Mouse (Mus musculus) hindbrain, embryonic 12.5 days (tissue): ENCODE results near the gene Olfr372. TPM values are rescaled to one million over a fixed set of nuclear protein-coding genes. Genes with fewer than 3 reads are reported as not detected.
"Not testable (repeated sequence)": the region's sequence is repeated elsewhere in the genome, so short reads cannot be mapped to it uniquely, and the experiment has no call there.

Source experiments
- ATAC-seq: fragments of 200-750 bp; cut with Nextera tagmentation; 2 replicates; pipeline ENCODE4 v1.8.0; 2017; ENCODE audit warnings: moderate TSS enrichment; ENCODE audit not compliant: low FRiP score
- H3K27ac ChIP-seq: fragments of 300-500 bp; sonication (generic); 2 replicates; pipeline ENCODE4 v1.5.1; 2016; ENCODE audit warnings: mild to moderate bottlenecking
- H3K27me3 ChIP-seq: fragments of 300-500 bp; sonication (generic); 2 replicates; pipeline ENCODE4 v1.6.1; 2016; ENCODE audit warnings: mild to moderate bottlenecking
- H3K36me3 ChIP-seq: fragments of 300-500 bp; sonication (generic); 2 replicates; pipeline ENCODE4 v1.6.1; 2016; ENCODE audit warnings: mild to moderate bottlenecking
- H3K4me1 ChIP-seq: fragments of 300-500 bp; sonication (generic); 2 replicates; pipeline ENCODE4 v1.6.1; 2016
- H3K4me2 ChIP-seq: fragments of 300-500 bp; sonication (generic); replicated peaks from 2 replicates; pipeline ENCODE4 v1.6.1; 2016; ENCODE audit warnings: mild to moderate bottlenecking
- H3K4me3 ChIP-seq: fragments of 300-500 bp; sonication (generic); 2 replicates; pipeline ENCODE4 v1.5.1; 2016; ENCODE audit warnings: mild to moderate bottlenecking
- H3K9ac ChIP-seq: fragments of 300-500 bp; sonication (generic); 2 replicates; pipeline ENCODE4 v1.6.1; 2016; ENCODE audit warnings: mild to moderate bottlenecking, moderate library complexity
- H3K9me3 ChIP-seq: fragments of 300-500 bp; sonication (generic); replicated peaks from 2 replicates; pipeline ENCODE4 v1.6.1; 2016; ENCODE audit warnings: mild to moderate bottlenecking
- WGBS: fragments of 180-500 bp; shearing (Covaris S2); methylation state at CpG from one replicate; pipeline ENCODE4 v1.1.7; 2016; 5-methylcytosine and 5-hydroxymethylcytosine counted together
- polyA plus RNA-seq: library from polyadenylated mRNA; unstranded; fragments of >200 nt; fragmentation: Nextera tagmentation; extraction: Ambion mirVana; gene quantifications from 2 replicates; pipeline ENCODE4 v1.2.1, GENCODE M21; 2016

Olfr372 gene
- polyA plus RNA-seq, result not detected in 2 replicates

DNA sequence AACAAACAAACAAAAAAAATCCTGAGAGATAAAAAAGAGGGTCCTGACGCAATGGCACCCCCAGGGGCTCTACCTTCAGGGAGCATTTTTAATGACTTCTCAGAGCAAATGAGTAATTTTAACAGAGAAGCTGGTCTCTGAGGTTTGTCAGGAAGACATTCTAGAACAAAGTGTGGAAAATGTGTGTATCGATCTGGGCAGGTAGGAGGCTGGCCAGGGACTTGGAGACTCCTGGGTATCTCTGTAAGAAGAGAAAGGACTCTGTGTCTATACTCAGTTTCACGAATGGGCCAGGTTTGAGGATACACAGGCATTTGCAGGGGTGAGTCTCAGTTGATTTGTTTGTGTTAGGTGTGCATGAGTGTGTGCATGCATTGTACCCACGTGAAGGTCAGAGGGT lies at the start of gene Olfr372:
Olfr372 (plus strand) TSS at position 301 of the 400 bp plus-strand sequence.
- 81% methylated on average over 4 of the region's 4 CpGs for WGBS
- H3K4me2 ChIP-seq, H3K9me3 ChIP-seq, H3K27ac ChIP-seq, H3K4me1 ChIP-seq, ATAC-seq, H3K36me3 ChIP-seq, H3K9ac ChIP-seq, H3K27me3 ChIP-seq, H3K4me3 ChIP-seq: not testable (repeated sequence)

DNA sequence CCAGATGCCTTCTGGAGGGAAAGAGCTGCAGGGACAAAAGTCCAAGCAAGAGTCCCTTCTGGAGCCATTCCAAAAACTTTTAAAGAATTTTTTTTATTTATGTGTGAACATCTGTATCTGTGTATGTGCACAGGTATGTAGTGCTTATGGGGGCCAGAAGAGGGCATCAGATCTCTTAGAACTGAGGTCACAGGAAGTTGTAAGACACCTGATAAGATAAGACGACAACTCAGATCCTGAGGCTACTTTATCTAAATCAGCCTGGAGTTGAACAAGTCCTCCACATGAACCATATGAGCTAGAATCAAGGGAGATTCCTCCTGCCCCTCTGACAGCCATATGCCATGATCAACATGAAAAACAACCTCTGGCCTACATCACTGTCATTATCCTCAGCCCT lies 41.6 kb upstream of the Olfr372 start:
- no peaks in the 10 kb centered on the region for H3K27me3 ChIP-seq
- H3K36me3 ChIP-seq, result no peaks in the 10 kb centered on the region
- H3K9ac ChIP-seq, result no peak overlapping the region
- H3K4me1 ChIP-seq, result no peaks in the 10 kb centered on the region
- no peaks in the 10 kb centered on the region for H3K9me3 ChIP-seq
- no peak overlapping the region for H3K4me3 ChIP-seq
- WGBS, result 83% methylated on average over 1 of the region's 1 CpGs
- no peak for ATAC-seq
- no peak overlapping the region for H3K27ac ChIP-seq
- no peak overlapping the region for H3K4me2 ChIP-seq

GRCm38 (mm10) chr8:72000223-72000622 lies 40.8 kb upstream of the Olfr372 start:
- Histone ChIP-seq H3K4me3 (no peak overlapping the region), H3K36me3 (no peaks in the 10 kb centered on the region), H3K9ac (no peak overlapping the region), H3K4me2 (no peak overlapping the region), H3K9me3 (peaks cover 5% of the 10 kb centered on the region; the same call in 1 of the 2 replicates), H3K27me3 (no peaks in the 10 kb centered on the region), H3K4me1 (no peaks in the 10 kb centered on the region), H3K27ac (no peak overlapping the region)
- no peak for ATAC-seq
- WGBS, result 66% methylated on average over 3 of the region's 3 CpGs

DNA sequence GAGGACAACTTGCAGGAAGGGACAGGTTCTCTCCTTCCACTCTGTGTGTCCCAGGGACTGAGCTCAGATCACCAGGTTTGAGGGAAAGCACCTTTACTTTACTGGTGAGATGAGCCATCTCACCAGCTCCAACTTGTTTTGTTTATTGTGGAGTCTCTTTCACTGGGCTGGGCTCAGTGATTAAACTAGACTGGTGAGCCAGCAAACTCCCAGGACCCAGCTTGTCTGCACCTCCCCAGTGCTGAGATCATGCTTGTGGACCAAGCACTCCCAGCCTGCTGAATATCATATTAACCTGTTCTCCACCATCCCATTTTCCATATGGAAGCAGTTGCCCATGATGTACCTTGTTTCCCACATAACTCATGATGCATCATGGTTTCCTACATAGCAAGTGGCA lies 38.1 kb upstream of the Olfr372 start:
- no peaks in the 10 kb centered on the region for H3K27me3 ChIP-seq
- H3K4me3 ChIP-seq, result no peak overlapping the region
- peaks cover 5% of the 10 kb centered on the region; the same call in 1 of the 2 replicates for H3K9me3 ChIP-seq
- H3K4me1 ChIP-seq, result no peaks in the 10 kb centered on the region
- H3K4me2 ChIP-seq, result no peak overlapping the region
- H3K36me3 ChIP-seq, result no peaks in the 10 kb centered on the region
- ATAC-seq, result no peak
- no peak overlapping the region for H3K27ac ChIP-seq
- H3K9ac ChIP-seq, result no peak overlapping the region

GRCm38 (mm10) chr8:72005912-72006311 lies 35.1 kb upstream of the Olfr372 start:
- Histone ChIP-seq H3K36me3 (no peaks in the 10 kb centered on the region), H3K27me3 (no peaks in the 10 kb centered on the region), H3K4me1 (no peaks in the 10 kb centered on the region), H3K4me2 (no peak overlapping the region), H3K27ac (no peak overlapping the region), H3K4me3 (no peak overlapping the region), H3K9me3 (peaks cover 5% of the 10 kb centered on the region; the same call in 1 of the 2 replicates), H3K9ac (no peak overlapping the region)
- ATAC-seq, result no peak
- WGBS, result 85% methylated on average over 3 of the region's 3 CpGs

- H3K9me3 ChIP-seq, result peaks cover 5% of the 10 kb centered on the region; the same call in 1 of the 2 replicates
- 77% methylated on average over 1 of the region's 1 CpGs for WGBS
- no peak overlapping the region for H3K9ac ChIP-seq
- no peak overlapping the region for H3K4me3 ChIP-seq
- no peak overlapping the region for H3K4me2 ChIP-seq
- no peak overlapping the region for H3K27ac ChIP-seq
- no peaks in the 10 kb centered on the region for H3K4me1 ChIP-seq
- ATAC-seq, result no peak
- H3K27me3 ChIP-seq, result no peaks in the 10 kb centered on the region
- H3K36me3 ChIP-seq, result no peaks in the 10 kb centered on the region
Measured at GRCm38 (mm10) chr8:72006763-72007162, 34.3 kb upstream of the Olfr372 start.

- no peaks in the 10 kb centered on the region for H3K27me3 ChIP-seq
- H3K36me3 ChIP-seq, result no peaks in the 10 kb centered on the region
- H3K9ac ChIP-seq, result no peak overlapping the region
- 73% methylated on average over 3 of the region's 3 CpGs for WGBS
- ATAC-seq, result no peak
- H3K4me2 ChIP-seq, result no peak overlapping the region
- peaks cover 5% of the 10 kb centered on the region; the same call in 1 of the 2 replicates for H3K9me3 ChIP-seq
- no peak overlapping the region for H3K4me3 ChIP-seq
- H3K27ac ChIP-seq, result no peak overlapping the region
- no peaks in the 10 kb centered on the region for H3K4me1 ChIP-seq
Measured at GRCm38 (mm10) chr8:72008134-72008641, 32.8 kb upstream of the Olfr372 start.

DNA sequence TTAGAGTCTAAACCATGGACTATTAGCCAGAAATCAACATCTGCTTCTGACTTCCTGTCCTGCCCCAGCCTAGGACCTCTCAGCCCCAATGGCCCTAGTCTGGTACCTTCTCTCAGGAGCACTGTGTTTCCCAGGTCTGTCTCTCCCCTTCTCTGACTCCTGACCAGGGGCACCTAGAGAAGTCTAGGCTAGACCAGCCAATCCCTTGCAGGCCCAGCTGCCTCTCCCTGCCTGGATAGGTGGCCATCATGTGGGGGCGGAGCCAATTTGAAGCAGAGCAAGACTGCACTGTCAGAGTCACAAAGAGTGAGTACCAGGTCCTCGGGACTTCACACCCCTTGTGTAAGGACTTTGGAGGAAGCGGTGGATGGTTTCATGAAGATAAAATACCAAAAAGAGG lies 31.5 kb upstream of the Olfr372 start, which contains the start of gene Cyp4f18:
Cyp4f18 (minus strand) TSS at position 154 of the 400 bp plus-strand sequence.
- no peak for ATAC-seq
- no peak within 1 kb of the TSS for H3K9ac ChIP-seq
- no peaks in the 10 kb centered on the region for H3K36me3 ChIP-seq
- H3K27ac ChIP-seq, result no peak within 1 kb of the TSS
- 70% methylated on average over 3 of the region's 3 CpGs for WGBS
- H3K4me1 ChIP-seq, result no peaks in the 10 kb centered on the region
- H3K4me2 ChIP-seq, result no peak within 1 kb of the TSS
- H3K27me3 ChIP-seq, result no peaks in the 10 kb centered on the region
- H3K9me3 ChIP-seq, result peaks cover 5% of the 10 kb centered on the region; the same call in 1 of the 2 replicates
- H3K4me3 ChIP-seq, result no peak within 1 kb of the TSS

GRCm38 (mm10) chr8:72013506-72014228 lies 27.4 kb upstream of the Olfr372 start:
- H3K4me1 ChIP-seq, H3K27me3 ChIP-seq, ATAC-seq, H3K9ac ChIP-seq, H3K4me2 ChIP-seq, H3K4me3 ChIP-seq, H3K27ac ChIP-seq, H3K36me3 ChIP-seq, H3K9me3 ChIP-seq: not testable (repeated sequence)
- WGBS, result 73% methylated on average over 6 of the region's 6 CpGs

DNA sequence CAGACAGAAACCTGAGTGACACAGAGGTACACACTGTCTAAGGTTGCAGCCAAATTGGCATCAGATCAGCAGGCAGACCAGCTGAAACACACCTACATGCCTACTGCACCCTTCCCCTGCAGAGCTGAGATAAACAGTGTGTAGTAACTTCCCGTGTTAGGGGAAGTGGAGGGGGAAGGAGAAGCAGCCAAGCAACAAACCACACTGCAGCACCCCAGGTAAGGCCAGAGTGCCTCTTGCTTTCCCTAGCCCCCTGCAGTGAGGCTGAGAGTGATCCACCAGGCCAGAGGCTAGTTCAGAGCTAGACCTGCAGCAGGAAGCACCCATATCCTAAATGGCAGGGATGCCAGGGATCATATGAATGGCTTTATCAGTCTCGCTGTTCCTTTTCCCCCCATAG lies 23.7 kb upstream of the Olfr372 start:
- not testable (repeated sequence) for H3K27ac ChIP-seq, H3K4me2 ChIP-seq, H3K4me3 ChIP-seq, H3K4me1 ChIP-seq, H3K9ac ChIP-seq, H3K27me3 ChIP-seq, H3K36me3 ChIP-seq, H3K9me3 ChIP-seq, ATAC-seq
- WGBS, result 77% methylated on average over 2 of the region's 2 CpGs

- H3K27me3 ChIP-seq, result no peaks in the 10 kb centered on the region
- ATAC-seq, result no peak
- H3K4me3 ChIP-seq, result no peak overlapping the region
- H3K9ac ChIP-seq, result no peak overlapping the region
- H3K9me3 ChIP-seq, result no peaks in the 10 kb centered on the region
- H3K27ac ChIP-seq, result no peak overlapping the region
- no peaks in the 10 kb centered on the region for H3K36me3 ChIP-seq
- no peaks in the 10 kb centered on the region for H3K4me1 ChIP-seq
- WGBS, result 83% methylated on average over 2 of the region's 2 CpGs
- H3K4me2 ChIP-seq, result no peak overlapping the region
Measured at GRCm38 (mm10) chr8:72018141-72018540, 22.9 kb upstream of the Olfr372 start.

DNA sequence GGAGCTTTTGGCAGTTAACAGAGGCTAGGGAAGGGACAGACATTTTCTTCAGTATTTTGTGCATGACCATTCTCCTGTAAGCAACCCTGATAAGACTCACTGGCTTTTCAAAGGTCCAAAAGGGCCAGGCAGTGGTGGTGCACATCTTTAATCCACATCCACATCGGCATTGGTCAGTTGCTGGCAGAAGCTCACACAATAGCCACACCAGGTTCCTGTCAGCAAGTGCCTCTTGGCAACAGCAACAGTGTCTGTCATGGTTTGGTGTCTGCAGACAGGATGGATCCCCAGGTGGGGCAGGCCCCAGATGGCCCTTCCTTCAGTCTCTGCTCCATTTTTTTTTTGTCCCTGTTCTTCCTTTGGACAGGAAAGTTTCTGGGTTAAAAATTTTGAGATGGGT lies 22.0 kb upstream of the Olfr372 start:
- not testable (repeated sequence) for H3K27ac ChIP-seq, H3K4me3 ChIP-seq, H3K9me3 ChIP-seq, H3K36me3 ChIP-seq, H3K27me3 ChIP-seq, H3K4me2 ChIP-seq, H3K4me1 ChIP-seq, ATAC-seq, H3K9ac ChIP-seq
- WGBS, result 81% methylated on average over 1 of the region's 1 CpGs

DNA sequence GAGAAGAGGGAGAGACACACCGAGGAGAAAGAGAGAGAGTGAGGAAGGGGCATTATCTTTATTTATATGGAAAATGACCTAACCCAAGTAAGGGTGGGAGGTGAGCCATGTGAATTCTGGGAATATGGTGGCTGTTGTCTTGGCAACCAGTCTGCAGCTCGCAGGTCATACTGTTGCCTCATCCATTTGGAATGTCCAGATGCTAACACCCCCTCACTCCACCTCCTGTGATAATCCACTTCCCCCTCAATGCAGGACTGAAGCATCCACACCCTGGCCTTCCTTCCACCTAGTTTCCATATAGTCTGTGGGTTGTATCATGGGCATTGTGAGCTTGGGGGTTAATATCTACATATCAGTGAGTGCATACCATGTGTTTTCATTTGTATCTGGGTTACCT lies 21.2 kb upstream of the Olfr372 start:
- Histone ChIP-seq H3K4me3 (no peak overlapping the region), H3K36me3 (no peaks in the 10 kb centered on the region), H3K27me3 (no peaks in the 10 kb centered on the region), H3K9me3 (no peaks in the 10 kb centered on the region), H3K4me2 (no peak overlapping the region), H3K9ac (no peak overlapping the region), H3K4me1 (no peaks in the 10 kb centered on the region), H3K27ac (no peak overlapping the region)
- no peak for ATAC-seq
- WGBS, result 62% methylated on average over 2 of the region's 2 CpGs
